Mouse (Mus musculus) neutrophil, adult 65 days (primary cell): Measurements from ENCODE around the gene Xrcc6. TPM values are rescaled to one million over a fixed set of nuclear protein-coding genes. Genes with fewer than 3 reads are reported as not detected.

Source experiments
- total RNA-seq: library from RNA; stranded (reverse); gene quantifications from 2 replicates; pipeline ENCODE4 v1.2.4, GENCODE M21; 2023

Gene Xrcc6
- 15.6 and 15.7 TPM in 2 replicates for total RNA-seq

GRCm38 (mm10) chr15:81987646-81988045 is at the start of gene Xrcc6:
TSS of gene Xrcc6 (plus strand) at chr15:81987835.

GRCm38 (mm10) chr15:81960171-81961077 is 27.2 kb upstream of the Xrcc6 start, which contains the start of gene Pmm1:
TSS of gene Pmm1 (minus strand) at chr15:81960930.

GRCm38 (mm10) chr15:81980321-81980720 is 7.3 kb upstream of the Xrcc6 start, which contains the start of gene 1700029P11Rik:
TSS of gene 1700029P11Rik (plus strand) at chr15:81980540.

GRCm38 (mm10) chr15:82033762-82034161 is 46.1 kb downstream of the Xrcc6 start, which contains the start of gene Desi1:
TSS of gene Desi1 (minus strand) at chr15:82033862.

GRCm38 (mm10) chr15:82047080-82047883 is 59.6 kb downstream of the Xrcc6 start, which contains the start of gene Snu13:
TSS of gene Snu13 (minus strand) at chr15:82047598.

GRCm38 (mm10) chr15:82058719-82059201 is 71.1 kb downstream of the Xrcc6 start, which contains the start of gene 4930407I10Rik:
TSS of gene 4930407I10Rik (plus strand) at chr15:82059151.

GRCm38 (mm10) chr15:82069898-82070297 is 82.3 kb downstream of the Xrcc6 start, which contains the start of gene Mei1:
TSS of gene Mei1 (plus strand) at chr15:82069996.

Other genes with a start within 250 kb of the Xrcc6 start
- gene Zc3h7b, start 242.8 kb upstream of the Xrcc6 start, total RNA-seq = 6.4 and 8.2 TPM in 2 replicates
- gene Rangap1, start 242.3 kb upstream of the Xrcc6 start, total RNA-seq = 47.7 and 66.0 TPM in 2 replicates
- 5.1 and 7.4 TPM in 2 replicates for gene Tef, start 185.4 kb upstream of the Xrcc6 start, total RNA-seq
- 46.7 and 52.8 TPM in 2 replicates for gene Tob2, start 129.0 kb upstream of the Xrcc6 start, total RNA-seq
- 47.6 and 51.9 TPM in 2 replicates for gene Phf5a, start 115.9 kb upstream of the Xrcc6 start, total RNA-seq
- gene Aco2, start 115.5 kb upstream of the Xrcc6 start, total RNA-seq = 86.1 and 88.3 TPM in 2 replicates
- 2.7 and 3.4 TPM in 2 replicates for gene Polr3h, start 61.6 kb upstream of the Xrcc6 start, total RNA-seq
- gene Csdc2, start 51.1 kb upstream of the Xrcc6 start, total RNA-seq = not detected in 2 replicates
- 30.3 and 34.9 TPM in 2 replicates for gene Pmm1, start 26.9 kb upstream of the Xrcc6 start, total RNA-seq
- not detected in 2 replicates for gene 1700029P11Rik, start 7.3 kb upstream of the Xrcc6 start, total RNA-seq
- 19.1 and 24.3 TPM in 2 replicates for gene Desi1, start 46.0 kb downstream of the Xrcc6 start, total RNA-seq
- 37.9 and 39.5 TPM in 2 replicates for gene Snu13, start 59.8 kb downstream of the Xrcc6 start, total RNA-seq
- not detected in 2 replicates for gene 4930407I10Rik, start 71.3 kb downstream of the Xrcc6 start, total RNA-seq
- not detected in 2 replicates for gene Mei1, start 82.2 kb downstream of the Xrcc6 start, total RNA-seq
- 10.6 and 19.5 TPM in 2 replicates for gene Ccdc134, start 140.1 kb downstream of the Xrcc6 start, total RNA-seq
- 71.2 and 99.3 TPM in 2 replicates for gene Srebf2, start 159.3 kb downstream of the Xrcc6 start, total RNA-seq
- gene Shisa8, start 225.0 kb downstream of the Xrcc6 start, total RNA-seq = not detected in 2 replicates
- 0.63 and 1.0 TPM in 2 replicates for gene Tnfrsf13c, start 236.5 kb downstream of the Xrcc6 start, total RNA-seq